Comparison of ENCODE assay signal across 34 mouse cellular contexts in the genomic region with DNA sequence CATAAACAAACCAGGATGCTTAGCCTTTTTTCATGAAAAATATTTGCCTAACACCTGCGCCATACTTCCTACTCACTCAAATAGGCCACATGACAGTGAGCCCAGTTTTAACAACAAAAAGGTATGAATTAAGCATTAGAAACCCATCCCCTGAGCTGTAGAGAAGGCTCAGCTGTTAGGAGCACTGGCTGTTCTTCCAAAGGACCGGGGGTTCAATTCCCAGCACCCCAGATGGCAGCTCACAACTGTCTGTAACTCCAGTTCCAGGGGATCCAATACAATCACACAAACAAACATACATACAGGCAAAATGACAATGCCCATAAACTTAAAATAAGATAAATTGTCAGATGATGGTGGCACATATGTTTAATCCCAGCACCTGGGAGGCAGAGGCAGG.
"Had no signal": no experiment of that assay in that cellular context is flagged by ENCODE, and none has a peak within 500 bp of the region (broad histone marks: within the 10 kb centered on the region; RNA-seq: fewer than 3 reads in every experiment).

No protein-coding gene starts in this region.

- H3K27me3 ChIP-seq: heart, embryonic 12.5 days; heart, embryonic 13.5 days; heart, embryonic 15.5 days; hindbrain, embryonic 15.5 days; intestine, embryonic 15.5 days; kidney, embryonic 15.5 days had no signal

- ATAC-seq: hindbrain, embryonic 16.5 days; hindbrain, postnatal 0 days; inflammation-experienced regulatory T-cells, adult 6 months; intestine, embryonic 15.5 days; intestine, embryonic 16.5 days; intestine, postnatal 0 days had no signal

- H3K27ac ChIP-seq: heart, embryonic 13.5 days; heart, embryonic 15.5 days; hindbrain, embryonic 10.5 days; hindbrain, embryonic 12.5 days; hindbrain, embryonic 13.5 days; hindbrain, embryonic 14.5 days; hindbrain, embryonic 15.5 days; hindbrain, postnatal 0 days; intestine, embryonic 15.5 days; kidney, embryonic 15.5 days; kidney, postnatal 0 days; layer of hippocampus, adult 2 months; left cerebral cortex, adult 2 months had no signal

- H3K4me1 ChIP-seq: intestine, embryonic 15.5 days had no signal

- H3K9me3 ChIP-seq: heart, embryonic 15.5 days; hindbrain, embryonic 12.5 days; hindbrain, embryonic 15.5 days had no signal

- H3K9ac ChIP-seq: heart, embryonic 12.5 days; heart, embryonic 13.5 days; heart, embryonic 15.5 days; hindbrain, embryonic 12.5 days; hindbrain, embryonic 13.5 days; hindbrain, embryonic 14.5 days; hindbrain, embryonic 15.5 days; intestine, embryonic 15.5 days; kidney, embryonic 15.5 days had no signal

- H3K36me3 ChIP-seq: heart, embryonic 15.5 days; hindbrain, embryonic 12.5 days; hindbrain, embryonic 13.5 days; hindbrain, embryonic 15.5 days; intestine, embryonic 15.5 days; kidney, embryonic 15.5 days had no signal

- H3K4me2 ChIP-seq: heart, embryonic 11.5 days; heart, embryonic 12.5 days; heart, embryonic 13.5 days; heart, embryonic 15.5 days; hindbrain, embryonic 12.5 days; hindbrain, embryonic 13.5 days; hindbrain, embryonic 14.5 days; hindbrain, embryonic 15.5 days; intestine, embryonic 15.5 days; kidney, embryonic 15.5 days had no signal

- H3K4me3 ChIP-seq: heart, embryonic 12.5 days; heart, embryonic 13.5 days; heart, embryonic 15.5 days; hindbrain, embryonic 10.5 days; hindbrain, embryonic 12.5 days; hindbrain, embryonic 13.5 days; hindbrain, embryonic 15.5 days; intestine, embryonic 15.5 days; kidney, embryonic 15.5 days; layer of hippocampus, adult 2 months; left cerebral cortex, adult 2 months had no signal

- DNase-seq: heart, postnatal 10 days; heart, postnatal 14 days; heart, postnatal 36 days; kidney, adult 11 months; kidney, adult 18-20 months; kidney, adult 2 months; kidney, adult 8-10 months; kidney, adult 9 months; kidney, postnatal 10 days; kidney, postnatal 14 days; kidney, postnatal 25 days; kidney, postnatal 36 days; kidney, postnatal 4 days; layer of hippocampus, adult 9-11 months; layer of hippocampus, postnatal 36 days had no signal
